Mouse (Mus musculus) heart, adult 2 months (tissue): ENCODE data around the gene Rtn2.
"Not testable (repeated sequence)": the region's sequence is repeated elsewhere in the genome, so short reads cannot be mapped to it uniquely, and the experiment has no call there.

Experiments
- CTCF ChIP-seq: fragments of 200-600 bp; IDR thresholded peaks from 2 replicates; pipeline ENCODE4 v1.8.1; 2022; ENCODE audit warnings: antibody characterized with exemption, mild to moderate bottlenecking, moderate library complexity
- POLR2A ChIP-seq: fragments of 200-500 bp; IDR thresholded peaks from 2 replicates; pipeline ENCODE4 v1.6.1; 2011; ENCODE audit warnings: mild to moderate bottlenecking, low read depth, low read length, control low read depth; ENCODE audit not compliant: insufficient read depth

- not testable (repeated sequence) for TF ChIP-seq POLR2A
- TF ChIP-seq CTCF, result peak; percentile 72
These were observed 632 bp upstream of the Rtn2 start for GRCm38 (mm10) chr7:19281680-19282304.
